Mouse (Mus musculus) MEL (cell line): Measurements from ENCODE around the gene Cyp19a1. TPM values are rescaled to one million over a fixed set of nuclear protein-coding genes. Genes with fewer than 3 reads are reported as not detected.

Source experiments
- DNase-seq: peaks from one replicate; pipeline ENCODE4 v3.0.0; 2011; ENCODE audit warnings: low read depth, low spot score
- H3K27ac ChIP-seq: 2 replicates; pipeline ENCODE4 v1.5.1; 2012; ENCODE audit warnings: low read depth, mild to moderate bottlenecking, control low read depth, low read length, moderate library complexity; ENCODE audit not compliant: control insufficient read depth
- H3K27me3 ChIP-seq, 2 experiments: fragments of 150-350 bp in 1 of 2; sonication (generic) in 1 of 2; 2 replicates each; pipeline ENCODE4 v1.6.1; 2012; ENCODE audit warnings: low read length in 2 of 2, mild to moderate bottlenecking in 2 of 2, improper control_type of control experiment in 1 of 2, moderate library complexity in 1 of 2; ENCODE audit not compliant: insufficient read depth in 2 of 2, control insufficient read depth in 1 of 2
- H3K36me3 ChIP-seq, 2 experiments: 2 replicates each; pipeline ENCODE4 v1.6.1; 2012 to 2014; ENCODE audit warnings: low read length in 2 of 2, improper control_type of control experiment in 1 of 2, inconsistent platforms in 1 of 2, mild to moderate bottlenecking in 1 of 2; ENCODE audit not compliant: insufficient read depth in 2 of 2, control insufficient read depth in 1 of 2
- H3K4me1 ChIP-seq, 2 experiments: fragments of 150-350 bp in 1 of 2; sonication (generic) in 1 of 2; 2 replicates each; pipeline ENCODE4 v1.6.1; 2012; ENCODE audit warnings: low read length in 2 of 2, improper control_type of control experiment in 1 of 2, mild to moderate bottlenecking in 1 of 2; ENCODE audit not compliant: insufficient read depth in 2 of 2, control insufficient read depth in 1 of 2
- H3K4me3 ChIP-seq, 2 experiments: fragments of 150-350 bp in 1 of 2; sonication (generic) in 1 of 2; 2 replicates each; pipeline ENCODE4 v1.5.1; 2012; ENCODE audit warnings: low read depth in 2 of 2, low read length in 2 of 2, mild to moderate bottlenecking in 2 of 2, moderate library complexity in 2 of 2, control low read depth in 1 of 2, improper control_type of control experiment in 1 of 2; ENCODE audit not compliant: control insufficient read depth in 1 of 2, insufficient read depth in 1 of 2
- H3K79me2 ChIP-seq: 2 replicates; pipeline ENCODE4 v1.6.1; 2012; ENCODE audit warnings: mild to moderate bottlenecking, low read length, moderate library complexity; ENCODE audit not compliant: control insufficient read depth, poor library complexity, insufficient read depth
- H3K9ac ChIP-seq: 2 replicates; pipeline ENCODE4 v1.6.1; 2012; ENCODE audit warnings: low read depth, mild to moderate bottlenecking, control low read depth, low read length, moderate library complexity; ENCODE audit not compliant: control insufficient read depth, poor library complexity, severe bottlenecking
- H3K9me3 ChIP-seq: fragments of 150-350 bp; sonication (generic); replicated peaks from 2 replicates; pipeline ENCODE4 v1.6.1; 2012; ENCODE audit warnings: mild to moderate bottlenecking, low read length, improper control_type of control experiment, moderate library complexity; ENCODE audit not compliant: insufficient read depth
- BHLHE40 ChIP-seq: IDR thresholded peaks from 2 replicates; pipeline ENCODE4 v1.6.1; 2012; ENCODE audit warnings: low read depth, mild to moderate bottlenecking, inconsistent platforms, low read length, improper control_type of control experiment, borderline replicate concordance
- CHD1 ChIP-seq: IDR thresholded peaks from 2 replicates; pipeline ENCODE4 v1.6.1; 2012; ENCODE audit warnings: low read depth, mild to moderate bottlenecking, inconsistent platforms, low read length, improper control_type of control experiment
- CHD2 ChIP-seq: IDR thresholded peaks from 2 replicates; pipeline ENCODE4 v1.6.1; 2011; ENCODE audit warnings: low read length, improper control_type of control experiment
- CTCF ChIP-seq, 3 experiments: IDR thresholded peaks in 2 of 3; conservative IDR thresholded peaks in 1 of 3; 2 replicates each; pipeline ENCODE4 v1.5.1; 2011 to 2012; ENCODE audit warnings: low read length in 3 of 3, low read depth in 2 of 3, mild to moderate bottlenecking in 2 of 3, improper control_type of control experiment in 1 of 3, inconsistent platforms in 1 of 3, mixed read lengths in 1 of 3, moderate library complexity in 1 of 3; ENCODE audit not compliant: control insufficient read depth in 1 of 3, insufficient read depth in 1 of 3, poor library complexity in 1 of 3, severe bottlenecking in 1 of 3
- ELF1 ChIP-seq: IDR thresholded peaks from 2 replicates; pipeline ENCODE4 v1.6.1; 2014; ENCODE audit warnings: low read depth, mild to moderate bottlenecking, inconsistent platforms, low read length, improper control_type of control experiment, moderate library complexity
- GATA1 ChIP-seq: IDR thresholded peaks from 2 replicates; pipeline ENCODE4 v1.6.1; 2011; ENCODE audit warnings: low read depth, low read length, improper control_type of control experiment
- HCFC1 ChIP-seq: IDR thresholded peaks from 2 replicates; pipeline ENCODE4 v1.6.1; 2012; ENCODE audit warnings: low read depth, mild to moderate bottlenecking, inconsistent platforms, low read length, improper control_type of control experiment, moderate library complexity
- JUND ChIP-seq: IDR thresholded peaks from 2 replicates; pipeline ENCODE4 v1.6.1; 2011; ENCODE audit warnings: low read depth, mild to moderate bottlenecking, improper control_type of control experiment, low read length
- KAT2A ChIP-seq: conservative IDR thresholded peaks from 2 replicates; pipeline ENCODE4 v1.6.1; 2012; ENCODE audit warnings: low read depth, low read length, improper control_type of control experiment, inconsistent platforms
- MEF2A ChIP-seq: IDR thresholded peaks from 2 replicates; pipeline ENCODE4 v1.6.1; 2014; ENCODE audit warnings: low read depth, mild to moderate bottlenecking, inconsistent platforms, low read length, improper control_type of control experiment; ENCODE audit not compliant: poor library complexity, insufficient replicate concordance, severe bottlenecking; ENCODE audit errors: extremely low read depth
- MYB ChIP-seq: IDR thresholded peaks from 2 replicates; pipeline ENCODE4 v1.6.1; 2011; ENCODE audit warnings: mild to moderate bottlenecking, low read depth, low read length, improper control_type of control experiment
- MYC ChIP-seq: IDR thresholded peaks from 2 replicates; pipeline ENCODE4 v1.6.1; 2011; ENCODE audit warnings: low read depth, mild to moderate bottlenecking, low read length, improper control_type of control experiment, moderate library complexity
- NELFE ChIP-seq: IDR thresholded peaks from 2 replicates; pipeline ENCODE4 v1.6.1; 2011; ENCODE audit warnings: low read depth, low read length, improper control_type of control experiment
- NRF1 ChIP-seq: IDR thresholded peaks from 2 replicates; pipeline ENCODE4 v1.6.1; 2014; ENCODE audit warnings: low read depth, mild to moderate bottlenecking, inconsistent platforms, low read length, improper control_type of control experiment, moderate library complexity; ENCODE audit not compliant: poor library complexity, insufficient read depth, severe bottlenecking
- POLR2AphosphoS2 ChIP-seq: IDR thresholded peaks from 2 replicates; pipeline ENCODE4 v1.6.1; 2011; ENCODE audit warnings: low read length, improper control_type of control experiment
- RCOR1 ChIP-seq: IDR thresholded peaks from 2 replicates; pipeline ENCODE4 v1.6.1; 2012; ENCODE audit warnings: low read depth, mild to moderate bottlenecking, inconsistent platforms, low read length, improper control_type of control experiment
- SIN3A ChIP-seq: IDR thresholded peaks from 2 replicates; pipeline ENCODE4 v1.6.1; 2012; ENCODE audit warnings: low read length, improper control_type of control experiment, inconsistent platforms
- SMC3 ChIP-seq: IDR thresholded peaks from 2 replicates; pipeline ENCODE4 v1.6.1; 2011; ENCODE audit warnings: low read depth, low read length, improper control_type of control experiment
- TBP ChIP-seq: IDR thresholded peaks from 2 replicates; pipeline ENCODE4 v1.8.0; 2011; ENCODE audit warnings: low read depth, low read length, improper control_type of control experiment
- USF1 ChIP-seq: IDR thresholded peaks from 2 replicates; pipeline ENCODE4 v1.6.1; 2014; ENCODE audit warnings: low read depth, mild to moderate bottlenecking, inconsistent platforms, low read length, improper control_type of control experiment, moderate library complexity
- USF2 ChIP-seq, 2 experiments: IDR thresholded peaks; 2 replicates each; pipeline ENCODE4 v1.6.1; 2011 to 2012; ENCODE audit warnings: improper control_type of control experiment in 2 of 2, low read length in 2 of 2, borderline replicate concordance in 1 of 2, inconsistent platforms in 1 of 2, low read depth in 1 of 2, mild to moderate bottlenecking in 1 of 2; ENCODE audit not compliant: insufficient read depth in 1 of 2
- ZC3H11A ChIP-seq: IDR thresholded peaks from 2 replicates; pipeline ENCODE4 v1.6.1; 2012; ENCODE audit warnings: low read depth, mild to moderate bottlenecking, inconsistent platforms, low read length, improper control_type of control experiment
- ZNF384 ChIP-seq: IDR thresholded peaks from 2 replicates; pipeline ENCODE4 v1.6.1; 2012; ENCODE audit warnings: low read depth, mild to moderate bottlenecking, inconsistent platforms, low read length, improper control_type of control experiment
- polyA plus RNA-seq, 2 experiments: library from polyadenylated mRNA; stranded (reverse) in 1 of 2; unstranded in 1 of 2; fragments of >175 nt in 1 of 2; fragments of >200 nt in 1 of 2; gene quantifications; 2 replicates each; pipeline versions ENCODE4 v1.2.1 to v1.2.4; 2012; ENCODE audit warnings: low replicate concordance in 2 of 2, low read depth in 1 of 2; ENCODE audit not compliant: insufficient read length in 2 of 2, insufficient read depth in 1 of 2, missing spikeins in 1 of 2
- total RNA-seq: library from RNA; depleted of rRNA; stranded (reverse); fragments of 300-350 nt; gene quantifications from 2 replicates; pipeline ENCODE4 v1.2.3, GENCODE M21; 2012

Gene Cyp19a1
- total and polyA plus RNA-seq, 3 experiments = not detected

DNA sequence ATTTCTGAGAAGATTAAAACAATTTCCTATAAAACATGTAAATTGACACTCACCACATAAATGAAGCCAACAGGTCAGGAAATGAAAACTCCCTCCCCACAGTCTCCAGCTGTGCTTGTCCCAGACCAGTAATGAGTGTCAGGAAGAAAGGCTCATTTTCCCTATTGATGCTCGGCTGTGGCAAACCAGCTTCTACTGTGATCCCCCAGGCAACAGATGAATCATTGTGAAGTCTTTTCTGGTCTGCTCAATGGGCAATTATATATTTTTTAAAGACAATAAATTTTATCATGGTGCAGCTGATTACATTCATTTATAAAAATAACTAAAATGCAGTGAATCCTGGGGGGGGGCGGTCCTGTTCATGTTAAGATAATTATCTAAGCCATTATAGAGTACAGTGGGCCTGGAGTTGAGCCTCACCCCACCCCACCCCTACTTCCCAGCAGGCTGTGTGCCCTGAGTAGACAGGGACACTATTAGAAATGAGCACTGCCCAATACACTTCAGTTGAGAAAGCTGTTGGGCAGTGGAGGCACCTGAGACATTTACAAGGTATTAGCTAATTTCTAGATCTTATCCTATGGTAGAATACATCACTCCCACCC lies 40.9 kb upstream of the Cyp19a1 start:
- no peaks in the 10 kb centered on the region for H3K36me3 ChIP-seq
- no peak overlapping the region for H3K9ac ChIP-seq
- H3K27ac ChIP-seq = no peak overlapping the region
- H3K27me3 ChIP-seq = peaks cover 1 to 3% of the 10 kb centered on the region in 2 experiments; a peak in 3 of 4 replicates
- H3K9me3 ChIP-seq = no peaks in the 10 kb centered on the region
- H3K4me1 ChIP-seq = no peaks in the 10 kb centered on the region
- no peak for TF ChIP-seq POLR2AphosphoS2
- no peak for TF ChIP-seq GATA1
- no peak for TF ChIP-seq TBP
- no peak for TF ChIP-seq CHD1
- TF ChIP-seq SMC3 = no peak
- TF ChIP-seq USF2 (IDR thresholded peaks at IDR 0.05; ENCODE audit: borderline replicate concordance in 1 of 2, insufficient read depth in 1 of 2, low read depth in 1 of 2, low read length in 2 of 2) = no peak
- no peak for TF ChIP-seq NELFE
- TF ChIP-seq ZC3H11A = no peak
- TF ChIP-seq SIN3A = no peak
- no peak for DNase-seq
- no peaks in the 10 kb centered on the region for H3K79me2 ChIP-seq
- no peak overlapping the region for H3K4me3 ChIP-seq

DNA sequence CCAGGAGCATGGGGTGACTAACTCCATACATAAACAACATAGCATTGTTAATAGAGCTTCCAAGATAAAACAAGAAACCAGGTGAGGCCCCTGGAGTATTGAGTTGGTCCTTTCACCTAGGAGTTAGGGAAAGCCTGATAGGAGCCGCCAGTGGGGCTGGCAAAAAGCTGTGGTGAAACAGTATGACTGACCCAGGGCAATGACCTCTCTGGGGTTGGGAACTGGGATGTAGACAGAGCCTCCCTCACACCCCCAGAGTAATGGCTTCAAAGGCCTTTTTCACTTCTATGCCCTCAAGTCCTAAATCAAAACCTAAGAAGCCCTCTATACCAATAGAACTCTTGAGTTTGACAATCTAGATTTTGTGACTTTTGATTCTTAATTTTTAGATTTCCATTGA lies 40.3 kb upstream of the Cyp19a1 start:
- TF ChIP-seq JUND (no peak), NRF1 (no peak), CTCF (IDR thresholded peaks at IDR 0.05 in 2 of 3, conservative IDR thresholded peaks at IDR 0.05 in 1 of 3; ENCODE audit: control insufficient read depth in 1 of 3, insufficient read depth in 1 of 3, low read depth in 2 of 3, low read length in 3 of 3, poor library complexity in 1 of 3, severe bottlenecking in 1 of 3) (no peak), USF1 (no peak), RCOR1 (no peak), SMC3 (no peak), ZC3H11A (no peak), ZNF384 (no peak), MYC (no peak), HCFC1 (no peak), BHLHE40 (no peak), MYB (no peak), CHD1 (no peak), MEF2A (no peak), ELF1 (no peak), GATA1 (no peak), CHD2 (no peak), KAT2A (no peak), NELFE (no peak), TBP (no peak)
- TF ChIP-seq, all 39 proteins: peak for 0

More for the DNA sequence above, 40.3 kb upstream of the Cyp19a1 start:
- Histone ChIP-seq H3K27me3 (peaks cover 0 to 4% of the 10 kb centered on the region in 2 experiments; a peak in 3 of 4 replicates), H3K36me3 (no peaks in the 10 kb centered on the region), H3K9ac (no peak overlapping the region), H3K79me2 (no peaks in the 10 kb centered on the region), H3K9me3 (no peaks in the 10 kb centered on the region), H3K4me3 (no peak overlapping the region), H3K4me1 (no peaks in the 10 kb centered on the region), H3K27ac (no peak overlapping the region)
- DNase-seq = no peak
